In the genomic region with DNA sequence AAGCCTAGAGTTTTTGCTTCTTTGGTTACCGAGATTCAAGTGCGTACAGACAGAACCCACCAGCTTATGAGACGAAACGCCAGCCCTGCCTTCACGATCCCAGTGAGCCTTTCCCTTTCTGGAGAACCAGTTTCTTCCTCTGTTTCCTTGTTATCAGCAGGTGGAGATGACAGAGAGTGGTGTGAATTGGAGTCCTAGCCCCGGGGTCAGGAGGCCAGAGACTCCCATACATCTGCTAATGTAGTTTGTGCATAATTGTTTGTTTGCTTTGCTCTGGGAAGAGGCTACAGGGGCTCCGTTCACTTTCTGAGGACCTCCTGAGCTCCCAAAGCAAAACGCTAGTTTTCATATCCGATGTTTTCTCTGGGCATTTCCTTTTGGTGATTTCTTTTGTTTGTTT, we compare ENCODE assay signal across 21 mouse cellular contexts.
"Had no signal": no experiment of that assay in that cellular context is flagged by ENCODE, and none has a peak within 500 bp of the region (broad histone marks: within the 10 kb centered on the region; RNA-seq: fewer than 3 reads in every experiment).

No protein-coding gene starts in this region.

- DNase-seq: kidney, adult 18-20 months; kidney, adult 9 months; kidney, postnatal 14 days; kidney, postnatal 4 days; layer of hippocampus, adult 9-11 months; liver; lung, adult 2 months; lung, postnatal 14 days; midbrain, embryonic 14.5 days; right cerebral cortex, adult 18-20 months; right cerebral cortex, postnatal 14 days; right cerebral cortex, postnatal 4 days; thymus, postnatal 25 days had no signal

- H3K27ac ChIP-seq: layer of hippocampus, adult 2 months; limb, embryonic 10.5 days; limb, embryonic 13.5 days; liver, embryonic 12.5 days; liver, embryonic 15.5 days; neural tube, embryonic 12.5 days; neural tube, embryonic 15.5 days; stomach, postnatal 0 days had no signal

- H3K4me3 ChIP-seq: layer of hippocampus, adult 2 months; limb, embryonic 10.5 days; limb, embryonic 13.5 days; liver, embryonic 12.5 days; liver, embryonic 15.5 days; neural tube, embryonic 12.5 days; neural tube, embryonic 15.5 days had no signal

- H3K4me2 ChIP-seq: limb, embryonic 13.5 days; liver, embryonic 12.5 days; liver, embryonic 15.5 days; neural tube, embryonic 12.5 days; neural tube, embryonic 15.5 days had no signal

- H3K4me1 ChIP-seq: liver, embryonic 12.5 days had no signal

- H3K9me3 ChIP-seq: limb, embryonic 10.5 days; limb, embryonic 13.5 days; liver, embryonic 12.5 days; liver, embryonic 15.5 days; neural tube, embryonic 12.5 days; neural tube, embryonic 15.5 days had no signal

- H3K36me3 ChIP-seq: limb, embryonic 10.5 days; limb, embryonic 13.5 days; liver, embryonic 12.5 days; liver, embryonic 15.5 days; neural tube, embryonic 12.5 days; neural tube, embryonic 15.5 days had no signal

- ATAC-seq: liver, embryonic 12.5 days had no signal

- H3K27me3 ChIP-seq: limb, embryonic 13.5 days; neural tube, embryonic 12.5 days; neural tube, embryonic 15.5 days had no signal

- H3K9ac ChIP-seq: limb, embryonic 13.5 days; liver, embryonic 12.5 days; liver, embryonic 15.5 days; neural tube, embryonic 12.5 days; neural tube, embryonic 15.5 days had no signal
